Comparison of ENCODE assay signal across 11 mouse cellular contexts in the genomic region with DNA sequence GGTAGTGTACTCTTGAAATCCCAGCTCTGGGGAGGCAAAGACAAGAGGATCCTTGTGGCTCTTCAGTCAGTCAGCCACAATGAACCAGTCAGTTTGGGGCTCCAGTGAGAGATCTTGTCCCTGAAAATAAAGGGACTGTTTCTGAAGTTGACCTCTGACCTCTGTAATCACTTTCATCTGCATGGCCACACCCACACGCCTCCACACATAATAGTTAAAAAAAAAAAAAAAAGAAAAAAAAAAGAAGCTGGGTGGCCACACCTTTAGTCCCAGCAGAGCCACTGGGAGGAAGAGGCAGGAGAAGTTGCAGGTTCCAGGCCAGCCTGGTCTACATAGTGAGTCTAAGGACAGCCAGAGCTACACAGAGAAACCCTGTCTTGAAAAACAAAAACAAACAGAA.
A peak's percentile ranks its signal among the peaks of the same experiment; 100 is the strongest.
DNase-seq lines count a peak whose midpoint lies in the region; ATAC-seq and TF ChIP-seq lines count a peak whose summit lies in the region.
"Had no signal": no experiment of that assay in that cellular context is flagged by ENCODE, and none has a peak within 500 bp of the region (broad histone marks: within the 10 kb centered on the region; RNA-seq: fewer than 3 reads in every experiment).

No protein-coding gene starts in this region.

- no peak overlapping the region for H3K27ac ChIP-seq in liver, adult 2 months (replicated peaks; ENCODE audit: insufficient read depth, low read depth, low read length)
- H3K27ac ChIP-seq in liver, postnatal 0 days (ENCODE audit: low read depth) = no peak overlapping the region
- H3K27ac ChIP-seq in MEL (ENCODE audit: control insufficient read depth, low read depth, low read length) = no peak overlapping the region
- H3K27ac ChIP-seq in embryonic facial prominence, embryonic 14.5 days (replicated peaks; ENCODE audit: low read depth, low read length) = 0 out of 2 replicates have a peak overlapping the region, but pooled peaks have one; percentile 69

- no peak for ATAC-seq in liver, postnatal 0 days
- ATAC-seq in embryonic facial prominence, embryonic 14.5 days (ENCODE audit: low read depth) = no peak

- H3K27me3 ChIP-seq in liver, adult 2 months (ENCODE audit: control insufficient read depth, insufficient read depth, low read length) = no peaks in the 10 kb centered on the region
- H3K27me3 ChIP-seq in liver, postnatal 0 days (ENCODE audit: insufficient read depth, low read length) = no peaks in the 10 kb centered on the region
- no peaks in the 10 kb centered on the region for H3K27me3 ChIP-seq in MEL (ENCODE audit: control insufficient read depth in 1 of 2, insufficient read depth in 2 of 2, low read length in 2 of 2)
- H3K27me3 ChIP-seq in embryonic facial prominence, embryonic 14.5 days (replicated peaks; ENCODE audit: control insufficient read depth, insufficient read depth, low read length) = no peaks in the 10 kb centered on the region
- H3K27me3 ChIP-seq: heart, embryonic 15.5 days had no signal

- TF ChIP-seq EP300 in liver, postnatal 0 days (IDR thresholded peaks at IDR 0.05; ENCODE audit: low read depth) = no peak
- no peak for TF ChIP-seq EP300 in MEL (IDR thresholded peaks at IDR 0.05; ENCODE audit: low read depth in 1 of 2, low read length in 2 of 2)

- no peak for TF ChIP-seq RAD21 in MEL (IDR thresholded peaks at IDR 0.05; ENCODE audit: low read depth, low read length)

- no peak overlapping the region for H3K4me2 ChIP-seq in liver, postnatal 0 days (ENCODE audit: low read depth, low read length)
- no peak overlapping the region for H3K4me2 ChIP-seq in embryonic facial prominence, embryonic 14.5 days (ENCODE audit: low read depth, low read length)
- H3K4me2 ChIP-seq: heart, embryonic 15.5 days had no signal

- H3K4me3 ChIP-seq in liver, adult 2 months (ENCODE audit: insufficient read depth, low read depth, low read length) = no peak overlapping the region
- no peak overlapping the region for H3K4me3 ChIP-seq in liver, postnatal 0 days (ENCODE audit: low read depth, low read length)
- no peak overlapping the region for H3K4me3 ChIP-seq in MEL (ENCODE audit: control insufficient read depth in 1 of 2, insufficient read depth in 1 of 2, low read depth in 2 of 2, low read length in 2 of 2)
- H3K4me3 ChIP-seq in embryonic facial prominence, embryonic 14.5 days (ENCODE audit: low read depth, low read length) = no peak overlapping the region
- H3K4me3 ChIP-seq: heart, embryonic 15.5 days had no signal

- no peaks in the 10 kb centered on the region for H3K79me2 ChIP-seq in liver, adult 2 months (ENCODE audit: control insufficient read depth, insufficient read depth, low read length)
- no peaks in the 10 kb centered on the region for H3K79me2 ChIP-seq in MEL (ENCODE audit: control insufficient read depth, insufficient read depth, low read length, poor library complexity)

- 45% methylated on average over 1 of the region's 1 CpGs for WGBS in liver, adult 2 months
- 60% methylated on average over 1 of the region's 1 CpGs for WGBS in liver, postnatal 0 days (ENCODE audit: insufficient replicate concordance)
- 36% methylated on average over 1 of the region's 1 CpGs for WGBS in embryonic facial prominence, embryonic 14.5 days

- peak; percentile 35 for DNase-seq in liver, adult 2 months (ENCODE audit: extremely low read depth, low read depth, low spot score)
- DNase-seq in liver, postnatal 0 days = no peak
- DNase-seq in MEL (ENCODE audit: low read depth, low spot score) = peak; percentile 16
- no peak for DNase-seq in embryonic facial prominence, embryonic 14.5 days (ENCODE audit: low spot score)
- peak; percentile 9 for DNase-seq in naive thymus-derived CD4-positive, alpha-beta T cell, adult 2 months (ENCODE audit: low read depth)
- DNase-seq in frontal cortex, postnatal 10 days (ENCODE audit: low spot score in 2 of 2) = no peak
- no peak for DNase-seq in gastrocnemius, postnatal 25 days
- DNase-seq: cerebellum, adult 8-10 months; layer of hippocampus, postnatal 36 days; lung, postnatal 14 days had no signal

- H3K4me1 ChIP-seq in liver, adult 2 months (ENCODE audit: control insufficient read depth, insufficient read depth, low read length) = peaks cover 15% of the 10 kb centered on the region
- peaks cover 18% of the 10 kb centered on the region for H3K4me1 ChIP-seq in liver, postnatal 0 days (ENCODE audit: insufficient read depth)
- H3K4me1 ChIP-seq in MEL (ENCODE audit: control insufficient read depth in 1 of 2, insufficient read depth in 2 of 2, low read length in 2 of 2) = peaks cover 5 to 11% of the 10 kb centered on the region in 2 experiments
- peaks cover 7% of the 10 kb centered on the region; the same call in 1 of the 2 replicates for H3K4me1 ChIP-seq in embryonic facial prominence, embryonic 14.5 days (ENCODE audit: control insufficient read depth, insufficient read depth, low read length)

- no peak for TF ChIP-seq POLR2A in liver, adult 2 months (IDR thresholded peaks at IDR 0.05; ENCODE audit: extremely low read depth, insufficient read depth, low read length)
- no peak for TF ChIP-seq POLR2A in MEL (IDR thresholded peaks at IDR 0.05; ENCODE audit: control insufficient read depth in 1 of 2, insufficient read depth in 1 of 2, low read depth in 1 of 2, low read length in 2 of 2, poor library complexity in 1 of 2)

- no peak overlapping the region for H3K9ac ChIP-seq in liver, adult 2 months (ENCODE audit: low read depth, low read length)
- no peak overlapping the region for H3K9ac ChIP-seq in liver, postnatal 0 days (replicated peaks)
- H3K9ac ChIP-seq in MEL (ENCODE audit: control insufficient read depth, low read depth, low read length, poor library complexity, severe bottlenecking) = no peak overlapping the region
- no peak overlapping the region for H3K9ac ChIP-seq in embryonic facial prominence, embryonic 14.5 days (ENCODE audit: low read depth, low read length)
- H3K9ac ChIP-seq: heart, embryonic 15.5 days had no signal

- no peaks in the 10 kb centered on the region for H3K9me3 ChIP-seq in liver, postnatal 0 days (ENCODE audit: low read length)
- H3K9me3 ChIP-seq in MEL (replicated peaks; ENCODE audit: insufficient read depth, low read length) = no peaks in the 10 kb centered on the region
- no peaks in the 10 kb centered on the region for H3K9me3 ChIP-seq in embryonic facial prominence, embryonic 14.5 days (ENCODE audit: control insufficient read depth, low read length)
- H3K9me3 ChIP-seq: heart, embryonic 15.5 days had no signal

- H3K36me3 ChIP-seq in liver, adult 2 months (ENCODE audit: control insufficient read depth, insufficient read depth, low read length) = no peaks in the 10 kb centered on the region
- H3K36me3 ChIP-seq in liver, postnatal 0 days (replicated peaks; ENCODE audit: insufficient read depth, low read length) = no peaks in the 10 kb centered on the region
- peaks cover 0 to 10% of the 10 kb centered on the region in 2 experiments; a peak in 2 of 4 replicates for H3K36me3 ChIP-seq in MEL (ENCODE audit: control insufficient read depth in 1 of 2, insufficient read depth in 2 of 2, low read length in 2 of 2)
- H3K36me3 ChIP-seq in embryonic facial prominence, embryonic 14.5 days (ENCODE audit: control insufficient read depth, insufficient read depth, low read length) = no peaks in the 10 kb centered on the region
- H3K36me3 ChIP-seq: heart, embryonic 15.5 days had no signal

- no peak for TF ChIP-seq CTCF in liver, adult 2 months (IDR thresholded peaks at IDR 0.05; ENCODE audit: low read depth, low read length)
- TF ChIP-seq CTCF in liver, postnatal 0 days (IDR thresholded peaks at IDR 0.05; ENCODE audit: low read depth) = no peak
- TF ChIP-seq CTCF in MEL (IDR thresholded peaks at IDR 0.05 in 2 of 3, conservative IDR thresholded peaks at IDR 0.05 in 1 of 3; ENCODE audit: control insufficient read depth in 1 of 3, insufficient read depth in 1 of 3, low read depth in 2 of 3, low read length in 3 of 3, poor library complexity in 1 of 3, severe bottlenecking in 1 of 3) = no peak

TF ChIP-seq in MEL, 35 proteins besides CTCF, POLR2A, EP300 and RAD21:
- TF ChIP-seq HCFC1 (IDR thresholded peaks at IDR 0.05; ENCODE audit: low read depth, low read length) (no peak), ZNF384 (IDR thresholded peaks at IDR 0.05; ENCODE audit: low read depth, low read length) (peak; percentile 91)

Comparison
In these comparisons a context has a peak if more than half of its experiments do, and no peak if none do; other contexts are left out.
1. DNase-seq: peak in liver, adult 2 months (single experiment), MEL (single experiment) and naive thymus-derived CD4-positive, alpha-beta T cell, adult 2 months (single experiment); none in liver, postnatal 0 days (single experiment), embryonic facial prominence, embryonic 14.5 days (single experiment), frontal cortex, postnatal 10 days (0 of 2) and gastrocnemius, postnatal 25 days (single experiment).